Mouse (Mus musculus): Measurements from ENCODE around the gene Fam120a. TPM values are rescaled to one million over a fixed set of nuclear protein-coding genes. Genes with fewer than 3 reads are reported as not detected.

Fam120a gene
- polyA plus RNA-seq (2017; shearing (Covaris generic)): 76.3 TPM

GRCm38 (mm10) chr13:48967956-48968749 lies at the start of gene Fam120a:
Gene Fam120a, minus strand, starts transcription at chr13:48968017.

GRCm38 (mm10) chr13:48870771-48871731 lies 96.8 kb downstream of the Fam120a start, which contains the start of gene Phf2:
Gene Phf2, minus strand, starts transcription at chr13:48871119.

Other genes with a start within 250 kb of the Fam120a start
- gene Phf2, start 96.9 kb downstream of the Fam120a start, polyA plus RNA-seq (2017; shearing (Covaris generic)): 21.8 TPM
- gene Wnk2, start 180.0 kb upstream of the Fam120a start, polyA plus RNA-seq (2017; shearing (Covaris generic)): not detected
- gene Ninj1, start 219.5 kb upstream of the Fam120a start, polyA plus RNA-seq (2017; shearing (Covaris generic)): 77.0 TPM
- gene Card19, start 248.0 kb upstream of the Fam120a start, polyA plus RNA-seq (2017; shearing (Covaris generic)): 91.7 TPM